Mouse (Mus musculus): ENCODE measurements around the gene Olfr1410. TPM values are rescaled to one million over a fixed set of nuclear protein-coding genes. Genes with fewer than 3 reads are reported as not detected.

The Olfr1410 gene
- total RNA-seq, 2 experiments from 2014 or later: not detected

Other genes with a start within 250 kb of the Olfr1410 start
- 100 to 1,000 TPM; 217 to 221 TPM for gene Ndufa10, start 131.9 kb upstream of the Olfr1410 start, total RNA-seq (2021)
- gene Olfr1416, start 120.7 kb upstream of the Olfr1410 start, total RNA-seq (2021): not detected
- gene Olfr1415, start 109.7 kb upstream of the Olfr1410 start, total RNA-seq (2021): not detected
- gene Olfr1414, start 87.1 kb upstream of the Olfr1410 start, total RNA-seq (2021): not detected
- not detected for gene Olfr1413, start 34.5 kb upstream of the Olfr1410 start, total RNA-seq (2021)
- gene Olfr1412, start 20.0 kb upstream of the Olfr1410 start, total RNA-seq (2021): not detected
- not detected for gene Olfr1411, start 11.4 kb upstream of the Olfr1410 start, total RNA-seq (2021)
- not detected for gene Olfr12, start 12.0 kb downstream of the Olfr1410 start, total RNA-seq (2021)
- gene Cops9, start 36.2 kb downstream of the Olfr1410 start, total RNA-seq (2021): 100 to 1,000 TPM; 233 to 246 TPM
- not detected for gene Otos, start 43.1 kb downstream of the Olfr1410 start, total RNA-seq (2021)
- 10 to 100 TPM; 78.7 to 81.8 TPM for gene Gpc1, start 225.9 kb downstream of the Olfr1410 start, total RNA-seq (2021)

Data from left cerebral cortex, postnatal 36 days (tissue).